ENCODE assay signal across 8 mouse cellular contexts in genomic region chr12:85176846-85177523, GRCm38 (mm10). TPM values are rescaled to one million over a fixed set of nuclear protein-coding genes. Genes with fewer than 3 reads are reported as not detected.
DNase-seq lines count a peak whose midpoint lies in the region; ATAC-seq lines count a peak whose summit lies in the region.

No protein-coding gene starts in this region.

- 2% methylated on average over 32 of the region's 32 CpGs for WGBS in heart, embryonic 15.5 days
- 3% methylated on average over 32 of the region's 32 CpGs for WGBS in limb, embryonic 10.5 days
- WGBS in stomach, embryonic 15.5 days: 3% methylated on average over 32 of the region's 32 CpGs

- peak; percentile 24 for DNase-seq in kidney, adult 18-20 months
- DNase-seq in kidney, adult 11 months: no peak
- peak; percentile 80 for DNase-seq in embryo, embryonic 11 days
- DNase-seq in limb, embryonic 10.5 days (ENCODE audit: low spot score): peak; percentile 68
- peak; percentile 58 for DNase-seq in mesoderm, embryonic 11.5 days (ENCODE audit: low read depth, low spot score)
- no peak for DNase-seq in layer of hippocampus, adult 9-10 months (ENCODE audit: low spot score)

- peak overlapping the region; percentile 43 for H3K9ac ChIP-seq in heart, embryonic 15.5 days
- peak overlapping the region; percentile 40 for H3K9ac ChIP-seq in stomach, embryonic 15.5 days

- 0 out of 2 replicates have a peak overlapping the region, but pooled peaks have one; percentile 53 for H3K27ac ChIP-seq in heart, embryonic 15.5 days
- peak overlapping the region; percentile 82 for H3K27ac ChIP-seq in limb, embryonic 10.5 days
- H3K27ac ChIP-seq in stomach, embryonic 15.5 days: peak overlapping the region; percentile 73; the same call in 1 of the 2 replicates

- H3K27me3 ChIP-seq in heart, embryonic 15.5 days: peaks cover 9% of the 10 kb centered on the region
- peaks cover 93% of the 10 kb centered on the region for H3K27me3 ChIP-seq in limb, embryonic 10.5 days (ENCODE audit: low read depth, poor library complexity, severe bottlenecking)
- H3K27me3 ChIP-seq in stomach, embryonic 15.5 days (replicated peaks): 0 out of 2 replicates have a peak, but pooled peaks cover 3% of the 10 kb centered on the region

- peak overlapping the region; percentile 74 for H3K4me2 ChIP-seq in heart, embryonic 15.5 days
- H3K4me2 ChIP-seq in stomach, embryonic 15.5 days: peak overlapping the region; percentile 76

- peak overlapping the region; percentile 42 for H3K4me3 ChIP-seq in heart, embryonic 15.5 days
- peak overlapping the region; percentile 47 for H3K4me3 ChIP-seq in limb, embryonic 10.5 days
- peak overlapping the region; percentile 47 for H3K4me3 ChIP-seq in stomach, embryonic 15.5 days (replicated peaks)

- no peaks in the 10 kb centered on the region for H3K36me3 ChIP-seq in heart, embryonic 15.5 days
- H3K36me3 ChIP-seq in limb, embryonic 10.5 days: no peaks in the 10 kb centered on the region
- H3K36me3 ChIP-seq in stomach, embryonic 15.5 days: 0 out of 2 replicates have a peak, but pooled peaks cover 3% of the 10 kb centered on the region

- H3K4me1 ChIP-seq in heart, embryonic 15.5 days (replicated peaks): peaks cover 62% of the 10 kb centered on the region
- peaks cover 63% of the 10 kb centered on the region for H3K4me1 ChIP-seq in limb, embryonic 10.5 days
- H3K4me1 ChIP-seq in stomach, embryonic 15.5 days: peaks cover 49% of the 10 kb centered on the region

- H3K9me3 ChIP-seq in heart, embryonic 15.5 days (replicated peaks): no peaks in the 10 kb centered on the region
- no peaks in the 10 kb centered on the region for H3K9me3 ChIP-seq in limb, embryonic 10.5 days (replicated peaks)
- no peaks in the 10 kb centered on the region for H3K9me3 ChIP-seq in stomach, embryonic 15.5 days

- peak; percentile 60 for ATAC-seq in heart, embryonic 15.5 days (replicated peaks; ENCODE audit: insufficient number of reproducible peaks, insufficient read depth, low FRiP score, low read depth)
- peak; percentile 62 for ATAC-seq in stomach, embryonic 15.5 days (ENCODE audit: insufficient read depth, low FRiP score, low read depth)

RNA-seq across cellular contexts. Expression of gene Pgf, which starts 0.6 kb away (rescaled TPM):
- polyA plus RNA-seq in heart, embryonic 15.5 days (2015; fragmentation: Nextera tagmentation; extraction: Ambion mirVana): 8.9 and 9.5 TPM in 2 replicates
- 6.9 and 9.6 TPM in 2 replicates for polyA plus RNA-seq in limb, embryonic 10.5 days (2016; fragmentation: Nextera tagmentation; extraction: Ambion mirVana)
- 14.7 and 16.0 TPM in 2 replicates for polyA plus RNA-seq in stomach, embryonic 15.5 days (2015; fragmentation: Nextera tagmentation; extraction: Ambion mirVana)

RNA-seq across cellular contexts. Expression of gene Rps6kl1, which starts 25.9 kb away (rescaled TPM):
- 0.87 and 1.9 TPM in 2 replicates for polyA plus RNA-seq in heart, embryonic 15.5 days (2015; fragmentation: Nextera tagmentation; extraction: Ambion mirVana)
- 0.39 and 0.45 TPM in 2 replicates for polyA plus RNA-seq in limb, embryonic 10.5 days (2016; fragmentation: Nextera tagmentation; extraction: Ambion mirVana)
- 1.7 and 1.8 TPM in 2 replicates for polyA plus RNA-seq in stomach, embryonic 15.5 days (2015; fragmentation: Nextera tagmentation; extraction: Ambion mirVana)

RNA-seq across cellular contexts. Expression of gene Eif2b2, which starts 42.3 kb away (rescaled TPM):
- 50.1 and 62.3 TPM in 2 replicates for polyA plus RNA-seq in heart, embryonic 15.5 days (2015; fragmentation: Nextera tagmentation; extraction: Ambion mirVana)
- polyA plus RNA-seq in limb, embryonic 10.5 days (2016; fragmentation: Nextera tagmentation; extraction: Ambion mirVana): 126 and 133 TPM in 2 replicates
- polyA plus RNA-seq in stomach, embryonic 15.5 days (2015; fragmentation: Nextera tagmentation; extraction: Ambion mirVana): 76.7 and 78.1 TPM in 2 replicates

Comparison
In these comparisons a context has a peak if more than half of its experiments do, and no peak if none do; other contexts are left out.
1. DNase-seq: peak in kidney, adult 18-20 months (single experiment), embryo, embryonic 11 days (single experiment), limb, embryonic 10.5 days (single experiment) and mesoderm, embryonic 11.5 days (single experiment); none in kidney, adult 11 months (single experiment) and layer of hippocampus, adult 9-10 months (single experiment).
2. Peak in every context shown above with its lines, with median percentiles within 50 percentile points of each other: H3K27ac ChIP-seq and H3K4me3 ChIP-seq.